Mouse (Mus musculus): Measurements from ENCODE around the gene Dab1. TPM values are rescaled to one million over a fixed set of nuclear protein-coding genes. Genes with fewer than 3 reads are reported as not detected.

Gene Dab1
- polyA plus RNA-seq, 1 experiment from 2014 or later, result 41.6 TPM

- ATAC-seq, result no peak
- WGBS, result 84% methylated on average over 15 of the region's 15 CpGs
Observed at GRCm38 (mm10) chr4:104712338-104713083, 1093.4 kb downstream of the Dab1 start.

GRCm38 (mm10) chr4:104714925-104715519, 1095.9 kb downstream of the Dab1 start:
- no peaks in the 10 kb centered on the region for H3K9me3 ChIP-seq
- 0 out of 2 replicates have a peak, but pooled peaks cover 9% of the 10 kb centered on the region for H3K4me1 ChIP-seq (replicated peaks)
- H3K4me2 ChIP-seq (replicated peaks), result no peak overlapping the region
- H3K27ac ChIP-seq, result no peak overlapping the region
- H3K27me3 ChIP-seq (replicated peaks), result no peaks in the 10 kb centered on the region
- no peak for ATAC-seq
- 63% methylated on average over 9 of the region's 9 CpGs for WGBS
- no peak overlapping the region for H3K4me3 ChIP-seq (replicated peaks)
- no peaks in the 10 kb centered on the region for H3K36me3 ChIP-seq
- no peak overlapping the region for H3K9ac ChIP-seq

More at GRCm38 (mm10) chr4:104712338-104713083, 1093.4 kb downstream of the Dab1 start:
- Histone ChIP-seq H3K9ac (no peak overlapping the region), H3K4me1 (replicated peaks) (no peaks in the 10 kb centered on the region), H3K27ac (no peak overlapping the region), H3K27me3 (replicated peaks) (no peaks in the 10 kb centered on the region), H3K36me3 (no peaks in the 10 kb centered on the region), H3K9me3 (no peaks in the 10 kb centered on the region), H3K4me2 (replicated peaks) (no peak overlapping the region), H3K4me3 (replicated peaks) (no peak overlapping the region)

GRCm38 (mm10) chr4:104715857-104716256, 1096.7 kb downstream of the Dab1 start:
- ATAC-seq, result 0 out of 2 replicates have a peak, but pooled peaks have one; percentile 19
- no peak overlapping the region for H3K27ac ChIP-seq
- no peak overlapping the region for H3K9ac ChIP-seq
- WGBS, result 75% methylated on average over 6 of the region's 6 CpGs
- H3K4me3 ChIP-seq (replicated peaks), result no peak overlapping the region
- 0 out of 2 replicates have a peak, but pooled peaks cover 9% of the 10 kb centered on the region for H3K4me1 ChIP-seq (replicated peaks)
- H3K27me3 ChIP-seq (replicated peaks), result no peaks in the 10 kb centered on the region
- no peaks in the 10 kb centered on the region for H3K9me3 ChIP-seq
- no peaks in the 10 kb centered on the region for H3K36me3 ChIP-seq
- no peak overlapping the region for H3K4me2 ChIP-seq (replicated peaks)

- no peak for ATAC-seq
- 69% methylated on average over 1 of the region's 1 CpGs for WGBS
- H3K36me3 ChIP-seq, result no peaks in the 10 kb centered on the region
Observed at GRCm38 (mm10) chr4:104716506-104716905, 1097.3 kb downstream of the Dab1 start.

GRCm38 (mm10) chr4:104718973-104719795, 1100.0 kb downstream of the Dab1 start:
- ATAC-seq, result peak; percentile 81
- H3K4me3 ChIP-seq (replicated peaks), result no peak overlapping the region
- no peak overlapping the region for H3K27ac ChIP-seq
- 0 out of 2 replicates have a peak, but pooled peaks cover 9% of the 10 kb centered on the region for H3K4me1 ChIP-seq (replicated peaks)
- H3K4me2 ChIP-seq (replicated peaks), result 0 out of 2 replicates have a peak overlapping the region, but pooled peaks have one; percentile 14
- H3K9ac ChIP-seq, result no peak overlapping the region
- no peaks in the 10 kb centered on the region for H3K27me3 ChIP-seq (replicated peaks)
- WGBS, result 49% methylated on average over 13 of the region's 13 CpGs
- H3K9me3 ChIP-seq, result no peaks in the 10 kb centered on the region
- no peaks in the 10 kb centered on the region for H3K36me3 ChIP-seq

More at GRCm38 (mm10) chr4:104716506-104716905, 1097.3 kb downstream of the Dab1 start:
- Histone ChIP-seq H3K27me3 (replicated peaks) (no peaks in the 10 kb centered on the region), H3K9ac (no peak overlapping the region), H3K9me3 (no peaks in the 10 kb centered on the region), H3K27ac (no peak overlapping the region), H3K4me2 (replicated peaks) (no peak overlapping the region), H3K4me1 (replicated peaks) (0 out of 2 replicates have a peak, but pooled peaks cover 9% of the 10 kb centered on the region), H3K4me3 (replicated peaks) (no peak overlapping the region)

GRCm38 (mm10) chr4:104723527-104724045, 1104.4 kb downstream of the Dab1 start:
- no peaks in the 10 kb centered on the region for H3K27me3 ChIP-seq (replicated peaks)
- no peaks in the 10 kb centered on the region for H3K36me3 ChIP-seq
- 77% methylated on average over 6 of the region's 6 CpGs for WGBS
- no peak overlapping the region for H3K9ac ChIP-seq
- H3K4me3 ChIP-seq (replicated peaks), result no peak overlapping the region
- H3K27ac ChIP-seq, result no peak overlapping the region
- H3K4me1 ChIP-seq (replicated peaks), result 0 out of 2 replicates have a peak, but pooled peaks cover 6% of the 10 kb centered on the region
- no peaks in the 10 kb centered on the region for H3K9me3 ChIP-seq
- ATAC-seq, result no peak
- no peak overlapping the region for H3K4me2 ChIP-seq (replicated peaks)

- WGBS, result 70% methylated on average over 5 of the region's 5 CpGs
- H3K9ac ChIP-seq, result no peak overlapping the region
- no peaks in the 10 kb centered on the region for H3K36me3 ChIP-seq
- no peak overlapping the region for H3K4me3 ChIP-seq (replicated peaks)
- H3K27me3 ChIP-seq (replicated peaks), result no peaks in the 10 kb centered on the region
- H3K9me3 ChIP-seq, result no peaks in the 10 kb centered on the region
- no peak overlapping the region for H3K27ac ChIP-seq
- H3K4me2 ChIP-seq (replicated peaks), result no peak overlapping the region
- no peak for ATAC-seq
- no peaks in the 10 kb centered on the region for H3K4me1 ChIP-seq (replicated peaks)
Observed at GRCm38 (mm10) chr4:104724258-104724657, 1105.1 kb downstream of the Dab1 start.

- H3K4me2 ChIP-seq (replicated peaks), result no peak overlapping the region
- 53% methylated on average over 3 of the region's 3 CpGs for WGBS
Observed at GRCm38 (mm10) chr4:104725673-104726072, 1106.5 kb downstream of the Dab1 start.

GRCm38 (mm10) chr4:104729185-104729584, 1110.0 kb downstream of the Dab1 start:
- no peaks in the 10 kb centered on the region for H3K27me3 ChIP-seq (replicated peaks)
- WGBS, result 79% methylated on average over 8 of the region's 8 CpGs
- no peaks in the 10 kb centered on the region for H3K4me1 ChIP-seq (replicated peaks)
- no peak overlapping the region for H3K4me3 ChIP-seq (replicated peaks)
- H3K27ac ChIP-seq, result no peak overlapping the region
- H3K9ac ChIP-seq, result no peak overlapping the region
- H3K36me3 ChIP-seq, result no peaks in the 10 kb centered on the region
- ATAC-seq, result no peak
- H3K9me3 ChIP-seq, result no peaks in the 10 kb centered on the region
- no peak overlapping the region for H3K4me2 ChIP-seq (replicated peaks)

More at GRCm38 (mm10) chr4:104725673-104726072, 1106.5 kb downstream of the Dab1 start:
- H3K27me3 ChIP-seq (replicated peaks), result no peaks in the 10 kb centered on the region
- H3K9me3 ChIP-seq, result no peaks in the 10 kb centered on the region
- no peak overlapping the region for H3K4me3 ChIP-seq (replicated peaks)
- H3K4me1 ChIP-seq (replicated peaks), result no peaks in the 10 kb centered on the region
- no peak for ATAC-seq
- no peaks in the 10 kb centered on the region for H3K36me3 ChIP-seq
- no peak overlapping the region for H3K9ac ChIP-seq
- no peak overlapping the region for H3K27ac ChIP-seq

- 60% methylated on average over 6 of the region's 6 CpGs for WGBS
- Histone ChIP-seq H3K9ac (no peak overlapping the region), H3K4me1 (replicated peaks) (no peaks in the 10 kb centered on the region), H3K36me3 (no peaks in the 10 kb centered on the region), H3K27ac (no peak overlapping the region), H3K9me3 (no peaks in the 10 kb centered on the region), H3K4me2 (replicated peaks) (no peak overlapping the region), H3K4me3 (replicated peaks) (no peak overlapping the region), H3K27me3 (replicated peaks) (no peaks in the 10 kb centered on the region)
- ATAC-seq, result no peak
Observed at GRCm38 (mm10) chr4:104746500-104746899, 1127.3 kb downstream of the Dab1 start.

- no peak overlapping the region for H3K4me2 ChIP-seq (replicated peaks)
- H3K27me3 ChIP-seq (replicated peaks), result no peaks in the 10 kb centered on the region
- H3K4me1 ChIP-seq (replicated peaks), result no peaks in the 10 kb centered on the region
- H3K27ac ChIP-seq, result no peak overlapping the region
- WGBS, result 71% methylated on average over 3 of the region's 3 CpGs
- no peak overlapping the region for H3K4me3 ChIP-seq (replicated peaks)
- no peak for ATAC-seq
- no peaks in the 10 kb centered on the region for H3K36me3 ChIP-seq
- H3K9ac ChIP-seq, result no peak overlapping the region
- no peaks in the 10 kb centered on the region for H3K9me3 ChIP-seq
Observed at GRCm38 (mm10) chr4:104754090-104754489, 1134.9 kb downstream of the Dab1 start.

Data from intestine, embryonic 15.5 days (tissue).